Mouse (Mus musculus) adrenal gland, adult 2 months (tissue): ENCODE data around the gene Ppp1r14c. TPM values are rescaled to one million over a fixed set of nuclear protein-coding genes. Genes with fewer than 3 reads are reported as not detected.
A peak's percentile ranks its signal among the peaks of the same experiment; 100 is the strongest.
"Not testable (repeated sequence)": the region's sequence is repeated elsewhere in the genome, so short reads cannot be mapped to it uniquely, and the experiment has no call there.

Experiments used
- DNase-seq: peaks from one replicate; pipeline ENCODE4 v3.0.0; 2021
- microRNA-seq, 2 experiments: library from miRNA; unstranded; fragments of <30 nt; microRNA quantifications; one replicate each; pipeline ENCODE4 v1.2.0; 2021
- polyA plus RNA-seq: library from polyadenylated mRNA; depleted of rRNA; stranded (reverse); fragments of >200 nt; gene quantifications from 2 replicates; pipeline ENCODE4 v1.2.3, GENCODE M21; 2012; rRNA removed
- total RNA-seq, 2 experiments: library from RNA; stranded (reverse); gene quantifications; 2 replicates each; pipeline ENCODE4 v1.2.3; 2021

Ppp1r14c gene
- total and polyA plus RNA-seq, 3 experiments, result 8.6 to 15.5 (median 10.4) TPM

GRCm38 (mm10) chr10:3466135-3466626, 100.3 kb downstream of the Ppp1r14c start:
- DNase-seq, result peak; percentile 23

DNA sequence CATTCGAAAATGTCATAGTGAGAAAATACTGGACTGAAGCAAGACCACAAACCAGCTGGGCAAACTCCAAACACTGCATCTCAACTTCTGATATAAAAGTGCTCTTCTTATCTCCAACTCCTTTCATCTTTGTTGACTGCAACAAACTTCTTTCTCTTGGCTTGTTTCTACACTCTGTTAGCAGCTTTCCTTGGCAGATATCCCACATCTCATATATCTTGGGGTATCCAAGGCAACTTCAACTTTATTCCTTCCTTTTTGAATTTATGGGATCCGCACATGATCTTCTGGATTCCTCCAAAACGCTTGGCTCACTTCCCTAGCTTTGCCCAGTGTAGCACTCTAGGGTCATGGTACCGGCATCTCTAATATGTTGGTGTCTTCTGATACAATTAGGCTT, 102.7 kb downstream of the Ppp1r14c start:
- DNase-seq, result peak; percentile 32

DNA sequence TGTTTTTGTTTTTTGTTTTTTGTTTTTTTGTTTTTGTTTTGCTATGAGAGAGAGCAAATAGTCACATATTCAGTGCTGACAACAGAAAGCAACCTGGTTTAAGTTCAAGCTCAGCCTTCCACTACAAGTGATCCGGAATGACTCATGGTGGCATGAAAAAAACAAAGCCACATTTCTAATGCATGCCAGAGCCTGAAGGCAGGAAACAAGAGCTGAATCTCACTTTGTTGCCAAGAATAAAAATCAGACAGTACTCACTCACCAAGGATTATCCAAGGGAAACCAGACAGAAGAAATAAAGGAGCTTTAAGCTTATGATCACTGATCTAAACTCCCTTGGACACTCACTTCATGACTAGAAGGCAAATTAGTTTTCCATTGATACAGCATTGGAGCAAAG, 110.8 kb downstream of the Ppp1r14c start:
- peak; percentile 46 for DNase-seq

- DNase-seq, result no peak
Observed at GRCm38 (mm10) chr10:3479772-3480171, 113.9 kb downstream of the Ppp1r14c start.

- DNase-seq, result no peak
Observed at GRCm38 (mm10) chr10:3490052-3490451, 124.2 kb downstream of the Ppp1r14c start.

- no peak for DNase-seq
Observed at GRCm38 (mm10) chr10:3496791-3497190, 130.9 kb downstream of the Ppp1r14c start.

GRCm38 (mm10) chr10:3500846-3501245, 135.0 kb downstream of the Ppp1r14c start:
- not testable (repeated sequence) for DNase-seq

DNA sequence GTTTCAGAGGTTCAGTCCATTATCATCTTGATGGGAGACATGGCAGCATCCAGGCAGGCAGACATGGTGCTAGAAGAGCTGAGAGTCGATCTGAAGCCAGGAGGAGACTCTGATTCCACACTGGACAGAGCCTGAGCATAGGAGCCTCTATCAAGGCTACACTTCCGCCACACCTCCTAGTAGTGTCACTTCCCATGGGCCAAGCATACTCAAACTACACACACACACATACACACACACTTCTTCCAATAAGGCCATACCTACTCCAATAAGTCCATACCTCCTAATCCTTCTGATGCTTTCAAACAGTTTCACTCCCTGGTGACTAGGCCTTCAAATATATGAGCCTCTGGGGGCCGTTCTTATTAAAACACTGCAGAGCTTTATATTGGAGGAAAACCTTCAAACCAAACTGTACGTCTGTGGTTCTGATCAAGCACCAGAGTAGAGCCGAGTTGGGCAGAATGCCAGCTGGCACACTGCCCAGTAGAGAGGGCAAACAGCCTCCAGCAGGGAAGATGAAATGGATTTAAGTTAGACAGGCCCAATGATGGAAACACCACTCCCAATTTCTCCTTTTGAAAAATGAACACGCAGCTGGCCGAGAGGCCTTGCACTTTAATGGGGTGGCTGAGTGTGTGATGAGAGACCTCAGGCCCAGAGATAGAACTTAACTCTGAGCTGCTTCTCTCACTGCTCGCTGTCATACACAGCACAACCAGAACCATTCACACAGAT, 141.8 kb downstream of the Ppp1r14c start:
- DNase-seq, result peak; percentile 86

GRCm38 (mm10) chr10:3508222-3508588, 142.3 kb downstream of the Ppp1r14c start:
- no peak for DNase-seq

DNA sequence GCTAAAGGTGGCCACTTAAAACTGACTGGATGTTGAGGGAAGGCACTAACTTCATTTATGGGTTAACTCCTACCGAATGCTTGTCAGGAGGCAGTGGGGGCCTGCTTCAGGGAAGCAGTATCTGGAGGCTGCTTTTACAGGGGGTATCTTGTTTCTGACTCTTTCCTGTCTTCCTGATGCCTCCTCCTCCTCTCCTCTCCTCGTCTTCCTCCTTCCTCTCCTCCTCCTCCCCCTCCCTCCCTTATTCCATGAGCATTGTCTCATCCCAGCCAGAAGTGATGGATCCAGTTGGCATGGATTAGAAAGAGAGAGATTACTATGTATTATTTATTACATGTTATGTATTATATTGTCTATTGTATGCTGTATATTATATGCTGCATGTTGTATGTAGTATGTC, 142.9 kb downstream of the Ppp1r14c start:
- DNase-seq, result no peak

DNA sequence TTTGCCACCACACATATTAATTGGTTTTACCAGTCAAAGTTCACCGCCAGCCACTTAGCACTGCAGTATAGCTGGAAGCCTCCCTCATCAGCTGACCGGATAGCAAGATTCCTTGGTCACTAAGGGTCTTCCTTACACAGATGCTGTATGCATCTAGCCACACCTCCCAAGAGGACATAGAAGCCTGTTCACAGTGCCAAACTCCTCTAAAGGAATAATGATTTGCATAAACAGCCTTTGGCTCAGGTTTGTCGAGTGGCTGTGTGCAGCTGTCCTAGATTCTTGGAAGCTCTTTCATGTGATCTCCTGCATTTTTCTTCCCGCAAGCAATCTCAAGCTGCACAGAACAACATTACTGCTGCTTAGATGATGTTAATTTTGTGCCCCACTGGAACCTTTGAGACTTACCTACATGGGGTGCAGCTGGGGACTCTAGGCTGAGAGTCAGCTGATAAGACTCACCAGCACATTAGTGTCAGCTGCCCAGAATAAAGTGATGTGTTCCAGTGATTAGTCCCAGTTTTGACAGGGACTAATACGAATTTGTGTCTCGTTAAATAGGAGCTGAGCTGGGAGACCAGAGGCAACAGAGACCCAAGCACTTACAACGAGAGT, 143.9 kb downstream of the Ppp1r14c start:
- DNase-seq, result no peak

DNA sequence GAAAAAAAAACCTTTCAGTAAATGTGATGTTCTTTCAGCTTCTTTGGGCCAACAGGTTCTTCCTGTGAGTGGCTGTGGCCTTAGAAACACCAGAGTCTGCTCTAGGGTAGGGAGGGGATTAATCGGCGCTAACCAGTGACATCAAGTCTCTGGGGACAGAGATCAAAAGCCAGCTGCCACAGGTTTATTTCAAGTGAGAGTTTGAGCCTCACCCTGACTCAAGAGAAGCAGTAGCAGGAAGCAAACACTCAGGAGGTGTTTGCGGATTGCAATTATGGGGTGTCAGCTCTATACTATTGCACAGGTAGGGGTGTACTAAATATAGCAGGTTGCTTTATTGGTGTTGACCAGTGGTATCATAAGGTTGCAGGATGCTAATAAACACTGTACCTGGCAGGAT, 144.6 kb downstream of the Ppp1r14c start:
- no peak for DNase-seq

- DNase-seq, result no peak
Observed at GRCm38 (mm10) chr10:3511401-3511800, 145.5 kb downstream of the Ppp1r14c start.

- DNase-seq, result no peak
Observed at GRCm38 (mm10) chr10:3512620-3513305, 146.9 kb downstream of the Ppp1r14c start.

DNA sequence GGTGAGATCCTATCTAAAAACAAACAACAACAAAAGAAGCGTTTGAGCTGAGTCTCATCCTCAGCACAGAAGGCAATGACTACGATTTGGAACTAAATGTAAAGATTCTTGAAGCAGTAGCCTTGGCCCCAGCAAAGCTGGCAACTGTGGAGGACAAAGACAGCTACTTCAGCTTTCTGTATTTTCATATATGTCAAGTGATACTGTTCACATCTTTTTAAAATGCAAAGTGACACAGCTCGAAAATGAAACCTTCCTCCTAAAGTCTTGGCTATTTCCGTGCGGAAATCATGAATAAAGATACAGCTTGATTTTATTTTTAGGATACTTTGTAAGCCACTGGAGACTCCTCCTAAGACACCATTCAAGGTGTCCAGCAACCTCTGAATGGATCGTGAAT, 148.1 kb downstream of the Ppp1r14c start:
- no peak for DNase-seq

Small RNA genes within 50 kb of the gene (microRNA-seq; reads per million reads assigned to microRNA genes)
- 0 reads per million in 2 experiments for gene Gm24482

Other genes starting within 250 kb of the Ppp1r14c start
- not detected for gene H60c, start 98.3 kb upstream of the Ppp1r14c start, total RNA-seq
- 0.07 TPM in 1 of 2 replicates, not detected in the other for gene H60c, start 98.3 kb upstream of the Ppp1r14c start, polyA plus RNA-seq
- gene Iyd, start 174.2 kb downstream of the Ppp1r14c start, total RNA-seq, result 1 to 10 TPM in 1 of 2 experiments, under 1 TPM in 1; 0.59 to 1.3 TPM
- 0.06 and 0.10 TPM in 2 replicates for gene Iyd, start 174.2 kb downstream of the Ppp1r14c start, polyA plus RNA-seq